Mouse (Mus musculus): ENCODE results near the gene Anp32e. TPM values are rescaled to one million over a fixed set of nuclear protein-coding genes. Genes with fewer than 3 reads are reported as not detected.
A peak's percentile ranks its signal among the peaks of the same experiment; 100 is the strongest.

The Anp32e gene
- polyA plus RNA-seq, 1 experiment from 2014 or later: 110 TPM

DNA sequence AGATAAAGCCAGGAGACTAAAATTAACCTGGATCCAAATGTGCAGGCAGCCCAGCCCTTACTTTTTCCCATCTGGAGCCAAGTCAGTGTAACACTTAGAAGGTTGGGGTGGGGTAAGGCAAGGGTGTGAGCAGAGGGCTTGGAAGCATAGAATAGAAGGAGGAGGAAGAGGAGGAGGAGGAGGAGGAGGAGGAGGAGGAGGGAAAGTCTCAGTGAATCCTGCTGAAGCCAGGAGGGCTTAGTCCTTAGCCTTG is 26.7 kb upstream of the Anp32e start:
- Histone ChIP-seq H3K9ac (ENCODE audit: low read depth, low read length) (no peak overlapping the region; the same call in 1 of the 2 replicates), H3K4me2 (peak overlapping the region; percentile 75), H3K9me3 (ENCODE audit: control insufficient read depth, low read length) (no peaks in the 10 kb centered on the region), H3K27me3 (replicated peaks; ENCODE audit: control insufficient read depth, insufficient read depth, low read length) (peaks cover 27% of the 10 kb centered on the region), H3K27ac (ENCODE audit: low read depth, low read length) (no peak overlapping the region), H3K36me3 (ENCODE audit: control insufficient read depth, insufficient read depth, low read length) (no peaks in the 10 kb centered on the region), H3K4me1 (replicated peaks; ENCODE audit: control insufficient read depth, insufficient read depth, low read length) (peaks cover 15% of the 10 kb centered on the region), H3K4me3 (ENCODE audit: low read depth, low read length) (0 out of 2 replicates have a peak overlapping the region, but pooled peaks have one; percentile 6)
- ATAC-seq (replicated peaks; ENCODE audit: low FRiP score): no peak
- DNase-seq (ENCODE audit: low spot score): no peak

- H3K9me3 ChIP-seq (ENCODE audit: control insufficient read depth, low read length): no peaks in the 10 kb centered on the region
- ATAC-seq (replicated peaks; ENCODE audit: low FRiP score): no peak
- no peaks in the 10 kb centered on the region for H3K36me3 ChIP-seq (ENCODE audit: control insufficient read depth, insufficient read depth, low read length)
- DNase-seq (ENCODE audit: low spot score): no peak
- 0 out of 2 replicates have a peak overlapping the region, but pooled peaks have one; percentile 6 for H3K4me3 ChIP-seq (ENCODE audit: low read depth, low read length)
- peak overlapping the region; percentile 83; the same call in 1 of the 2 replicates for H3K27ac ChIP-seq (ENCODE audit: low read depth, low read length)
- H3K4me1 ChIP-seq (replicated peaks; ENCODE audit: control insufficient read depth, insufficient read depth, low read length): peaks cover 15% of the 10 kb centered on the region
- H3K27me3 ChIP-seq (replicated peaks; ENCODE audit: control insufficient read depth, insufficient read depth, low read length): peaks cover 27% of the 10 kb centered on the region
- H3K9ac ChIP-seq (ENCODE audit: low read depth, low read length): no peak overlapping the region; the same call in 1 of the 2 replicates
- peak overlapping the region; percentile 75 for H3K4me2 ChIP-seq
- WGBS: 34% methylated on average over 6 of the region's 6 CpGs
Measured at GRCm38 (mm10) chr3:95902643-95903042, 26.4 kb upstream of the Anp32e start.

GRCm38 (mm10) chr3:95903753-95904502 is 25.1 kb upstream of the Anp32e start:
- Histone ChIP-seq H3K4me1 (replicated peaks; ENCODE audit: control insufficient read depth, insufficient read depth, low read length) (peaks cover 15% of the 10 kb centered on the region), H3K36me3 (ENCODE audit: control insufficient read depth, insufficient read depth, low read length) (no peaks in the 10 kb centered on the region), H3K27ac (ENCODE audit: low read depth, low read length) (peak overlapping the region; percentile 83), H3K9me3 (ENCODE audit: control insufficient read depth, low read length) (no peaks in the 10 kb centered on the region), H3K27me3 (replicated peaks; ENCODE audit: control insufficient read depth, insufficient read depth, low read length) (peaks cover 27% of the 10 kb centered on the region), H3K4me2 (peak overlapping the region; percentile 75), H3K9ac (ENCODE audit: low read depth, low read length) (peak overlapping the region; percentile 55), H3K4me3 (ENCODE audit: low read depth, low read length) (peak overlapping the region; percentile 45)
- no peak for DNase-seq (ENCODE audit: low spot score)
- peak; percentile 56; the same call in 1 of the 2 replicates for ATAC-seq (replicated peaks; ENCODE audit: low FRiP score)
- 10% methylated on average over 15 of the region's 15 CpGs for WGBS

- Histone ChIP-seq H3K9me3 (ENCODE audit: control insufficient read depth, low read length) (no peaks in the 10 kb centered on the region), H3K4me2 (peak within 1 kb of the TSS; percentile 75), H3K27ac (ENCODE audit: low read depth, low read length) (peak within 1 kb of the TSS; percentile 83), H3K4me3 (ENCODE audit: low read depth, low read length) (peak within 1 kb of the TSS; percentile 45), H3K27me3 (replicated peaks; ENCODE audit: control insufficient read depth, insufficient read depth, low read length) (peaks cover 27% of the 10 kb centered on the region), H3K4me1 (replicated peaks; ENCODE audit: control insufficient read depth, insufficient read depth, low read length) (peaks cover 15% of the 10 kb centered on the region), H3K36me3 (ENCODE audit: control insufficient read depth, insufficient read depth, low read length) (no peaks in the 10 kb centered on the region), H3K9ac (ENCODE audit: low read depth, low read length) (peak within 1 kb of the TSS; percentile 55)
- 4% methylated on average over 15 of the region's 15 CpGs for WGBS
- DNase-seq (ENCODE audit: low spot score): peak; percentile 55
- no peak for ATAC-seq (replicated peaks; ENCODE audit: low FRiP score)
Measured at GRCm38 (mm10) chr3:95904568-95904967, 24.5 kb upstream of the Anp32e start, which contains the start of gene Car14. Gene Car14 (minus strand): TSS chr3:95904691.

- no peaks in the 10 kb centered on the region for H3K36me3 ChIP-seq (ENCODE audit: control insufficient read depth, insufficient read depth, low read length)
- no peaks in the 10 kb centered on the region for H3K9me3 ChIP-seq (ENCODE audit: control insufficient read depth, low read length)
- DNase-seq (ENCODE audit: low spot score) (peak; percentile 68), ATAC-seq (replicated peaks; ENCODE audit: low FRiP score) (peak; percentile 49; the same call in 1 of the 2 replicates)
- peak overlapping the region; percentile 45 for H3K4me3 ChIP-seq (ENCODE audit: low read depth, low read length)
- peaks cover 15% of the 10 kb centered on the region for H3K4me1 ChIP-seq (replicated peaks; ENCODE audit: control insufficient read depth, insufficient read depth, low read length)
- H3K4me2 ChIP-seq: peak overlapping the region; percentile 75
- peaks cover 27% of the 10 kb centered on the region for H3K27me3 ChIP-seq (replicated peaks; ENCODE audit: control insufficient read depth, insufficient read depth, low read length)
- peak overlapping the region; percentile 55 for H3K9ac ChIP-seq (ENCODE audit: low read depth, low read length)
- H3K27ac ChIP-seq (ENCODE audit: low read depth, low read length): peak overlapping the region; percentile 83
- WGBS: under 1% methylated on average over 18 of the region's 18 CpGs
Measured at GRCm38 (mm10) chr3:95905146-95905939, 23.7 kb upstream of the Anp32e start.

- Histone ChIP-seq H3K9ac (ENCODE audit: low read depth, low read length) (peak overlapping the region; percentile 55; the same call in 1 of the 2 replicates), H3K9me3 (ENCODE audit: control insufficient read depth, low read length) (no peaks in the 10 kb centered on the region), H3K27me3 (replicated peaks; ENCODE audit: control insufficient read depth, insufficient read depth, low read length) (peaks cover 27% of the 10 kb centered on the region), H3K4me1 (replicated peaks; ENCODE audit: control insufficient read depth, insufficient read depth, low read length) (peaks cover 15% of the 10 kb centered on the region), H3K27ac (ENCODE audit: low read depth, low read length) (peak overlapping the region; percentile 83; the same call in 1 of the 2 replicates), H3K4me3 (ENCODE audit: low read depth, low read length) (peak overlapping the region; percentile 45), H3K36me3 (ENCODE audit: control insufficient read depth, insufficient read depth, low read length) (no peaks in the 10 kb centered on the region), H3K4me2 (peak overlapping the region; percentile 75)
- ATAC-seq (replicated peaks; ENCODE audit: low FRiP score): 0 out of 2 replicates have a peak, but pooled peaks have one; percentile 44
- 1% methylated on average over 12 of the region's 12 CpGs for WGBS
- peak; percentile 55 for DNase-seq (ENCODE audit: low spot score)
Measured at GRCm38 (mm10) chr3:95905940-95906492, 23.0 kb upstream of the Anp32e start.

- Histone ChIP-seq H3K4me1 (replicated peaks; ENCODE audit: control insufficient read depth, insufficient read depth, low read length) (peaks cover 15% of the 10 kb centered on the region), H3K4me3 (ENCODE audit: low read depth, low read length) (peak overlapping the region; percentile 31), H3K4me2 (peak overlapping the region; percentile 75), H3K27me3 (replicated peaks; ENCODE audit: control insufficient read depth, insufficient read depth, low read length) (peaks cover 24% of the 10 kb centered on the region), H3K27ac (ENCODE audit: low read depth, low read length) (no peak overlapping the region), H3K36me3 (ENCODE audit: control insufficient read depth, insufficient read depth, low read length) (no peaks in the 10 kb centered on the region), H3K9me3 (ENCODE audit: control insufficient read depth, low read length) (no peaks in the 10 kb centered on the region), H3K9ac (ENCODE audit: low read depth, low read length) (no peak overlapping the region)
- WGBS: under 1% methylated on average over 12 of the region's 12 CpGs
- ATAC-seq (replicated peaks; ENCODE audit: low FRiP score) (no peak), DNase-seq (ENCODE audit: low spot score) (peak; percentile 56)
Measured at GRCm38 (mm10) chr3:95906860-95907259, 22.2 kb upstream of the Anp32e start.

GRCm38 (mm10) chr3:95907613-95908012 is 21.4 kb upstream of the Anp32e start:
- no peak overlapping the region for H3K4me2 ChIP-seq
- H3K4me3 ChIP-seq (ENCODE audit: low read depth, low read length): no peak overlapping the region
- no peaks in the 10 kb centered on the region for H3K36me3 ChIP-seq (ENCODE audit: control insufficient read depth, insufficient read depth, low read length)
- peaks cover 15% of the 10 kb centered on the region for H3K4me1 ChIP-seq (replicated peaks; ENCODE audit: control insufficient read depth, insufficient read depth, low read length)
- H3K9me3 ChIP-seq (ENCODE audit: control insufficient read depth, low read length): no peaks in the 10 kb centered on the region
- 52% methylated on average over 4 of the region's 4 CpGs for WGBS
- no peak for ATAC-seq (replicated peaks; ENCODE audit: low FRiP score)
- no peak overlapping the region for H3K9ac ChIP-seq (ENCODE audit: low read depth, low read length)
- no peak for DNase-seq (ENCODE audit: low spot score)
- no peak overlapping the region for H3K27ac ChIP-seq (ENCODE audit: low read depth, low read length)
- H3K27me3 ChIP-seq (replicated peaks; ENCODE audit: control insufficient read depth, insufficient read depth, low read length): peaks cover 18% of the 10 kb centered on the region
